Mouse (Mus musculus) lung, adult 18-20 months (tissue): ENCODE measurements around the gene Ctsf.
A peak's percentile ranks its signal among the peaks of the same experiment; 100 is the strongest.
"Not testable (repeated sequence)": the region's sequence is repeated elsewhere in the genome, so short reads cannot be mapped to it uniquely, and the experiment has no call there.

Experiments
- DNase-seq, 2 experiments: peaks; one replicate each; pipeline ENCODE4 v3.0.0; 2022; ENCODE audit warnings: mixed read lengths in 2 of 2

The Ctsf gene

GRCm38 (mm10) chr19:4850281-4850680 is 4.6 kb upstream of the Ctsf start:
- no peak for DNase-seq

- no peak for DNase-seq
Measured at GRCm38 (mm10) chr19:4855470-4855820, 515 bp downstream of the Ctsf start.

GRCm38 (mm10) chr19:4855951-4856350 is 1.0 kb downstream of the Ctsf start:
- no peak for DNase-seq

- no peak for DNase-seq
Measured at GRCm38 (mm10) chr19:4859081-4859480, 4.2 kb downstream of the Ctsf start.

GRCm38 (mm10) chr19:4863048-4863447 is 8.1 kb downstream of the Ctsf start:
- no peak for DNase-seq

- DNase-seq = peak; percentile 39 to 44
Measured at GRCm38 (mm10) chr19:4865147-4865546, 10.2 kb downstream of the Ctsf start.

- DNase-seq = not testable (repeated sequence)
Measured at GRCm38 (mm10) chr19:4874613-4875012, 19.7 kb downstream of the Ctsf start.

GRCm38 (mm10) chr19:4876241-4876640 is 21.3 kb downstream of the Ctsf start:
- DNase-seq = no peak

- no peak for DNase-seq
Measured at GRCm38 (mm10) chr19:4876755-4877154, 21.8 kb downstream of the Ctsf start.

GRCm38 (mm10) chr19:4877785-4878184 is 22.9 kb downstream of the Ctsf start, which contains the start of gene Actn3:
Actn3 (minus strand) TSS chr19:4877909.
- DNase-seq = peak; percentile 30 to 51

- DNase-seq = peak; percentile 95 to 96
Measured at GRCm38 (mm10) chr19:4878405-4879323, 23.7 kb downstream of the Ctsf start, which contains the start of gene Zdhhc24. Zdhhc24 (plus strand) TSS chr19:4878668.

- DNase-seq = no peak
Measured at GRCm38 (mm10) chr19:4879324-4879703, 24.4 kb downstream of the Ctsf start.

- DNase-seq = no peak
Measured at GRCm38 (mm10) chr19:4883961-4884360, 29.0 kb downstream of the Ctsf start.

GRCm38 (mm10) chr19:4889791-4890190 is 34.9 kb downstream of the Ctsf start:
- DNase-seq = no peak

GRCm38 (mm10) chr19:4891798-4892197 is 36.9 kb downstream of the Ctsf start:
- no peak for DNase-seq

- no peak for DNase-seq
Measured at GRCm38 (mm10) chr19:4896780-4897520, 42.0 kb downstream of the Ctsf start.

- DNase-seq = no peak
Measured at GRCm38 (mm10) chr19:4898972-4899371, 44.0 kb downstream of the Ctsf start.

GRCm38 (mm10) chr19:4899888-4900287 is 45.0 kb downstream of the Ctsf start:
- no peak for DNase-seq

GRCm38 (mm10) chr19:4905979-4906794 is 51.3 kb downstream of the Ctsf start, which contains the start of gene Bbs1:
Bbs1 (minus strand) TSS chr19:4906628.
- DNase-seq = peak; percentile 68 to 73

- no peak for DNase-seq
Measured at GRCm38 (mm10) chr19:4908107-4908506, 53.2 kb downstream of the Ctsf start.

- DNase-seq = no peak
Measured at GRCm38 (mm10) chr19:4909376-4909775, 54.4 kb downstream of the Ctsf start.
